Mouse (Mus musculus) bone marrow, adult 2 months (tissue): ENCODE data around the gene Tmem132c.

ENCODE experiments used
- CTCF ChIP-seq: fragments of 200-500 bp; IDR thresholded peaks from 2 replicates; pipeline ENCODE4 v1.5.1; 2011; ENCODE audit warnings: low read length, control low read depth; ENCODE audit not compliant: control insufficient read depth, insufficient read depth
- POLR2A ChIP-seq: fragments of 200-500 bp; IDR thresholded peaks from 2 replicates; pipeline ENCODE4 v1.6.1; 2011; ENCODE audit warnings: low read depth, mild to moderate bottlenecking, control low read depth, low read length, borderline replicate concordance; ENCODE audit not compliant: control insufficient read depth

DNA sequence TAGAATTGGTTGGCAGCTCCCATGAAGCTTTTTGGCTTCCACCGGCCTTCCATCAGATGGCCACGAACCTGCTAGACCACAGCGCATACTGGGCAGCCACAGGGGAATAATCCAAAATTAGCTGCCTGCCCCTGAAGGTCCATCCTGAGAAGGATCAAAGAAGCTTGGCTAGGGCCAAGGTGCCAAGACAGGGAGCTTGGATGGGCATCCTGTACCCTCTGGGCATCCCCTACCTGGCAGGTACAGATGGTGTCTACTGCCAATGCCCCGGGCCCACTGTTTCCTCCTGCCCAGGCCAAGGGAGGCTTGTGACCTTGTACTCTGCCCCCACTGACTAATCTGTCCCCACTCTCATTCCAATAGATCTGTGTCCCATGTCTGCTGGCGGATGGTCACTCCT is 195.2 kb downstream of the Tmem132c start:
- no peak for TF ChIP-seq POLR2A
- no peak for TF ChIP-seq CTCF
